Mouse (Mus musculus): Measurements from ENCODE around the gene Nucb1. TPM values are rescaled to one million over a fixed set of nuclear protein-coding genes. Genes with fewer than 3 reads are reported as not detected.

The Nucb1 gene
- polyA plus RNA-seq, 1 experiment from 2014 or later, result 115 TPM

DNA sequence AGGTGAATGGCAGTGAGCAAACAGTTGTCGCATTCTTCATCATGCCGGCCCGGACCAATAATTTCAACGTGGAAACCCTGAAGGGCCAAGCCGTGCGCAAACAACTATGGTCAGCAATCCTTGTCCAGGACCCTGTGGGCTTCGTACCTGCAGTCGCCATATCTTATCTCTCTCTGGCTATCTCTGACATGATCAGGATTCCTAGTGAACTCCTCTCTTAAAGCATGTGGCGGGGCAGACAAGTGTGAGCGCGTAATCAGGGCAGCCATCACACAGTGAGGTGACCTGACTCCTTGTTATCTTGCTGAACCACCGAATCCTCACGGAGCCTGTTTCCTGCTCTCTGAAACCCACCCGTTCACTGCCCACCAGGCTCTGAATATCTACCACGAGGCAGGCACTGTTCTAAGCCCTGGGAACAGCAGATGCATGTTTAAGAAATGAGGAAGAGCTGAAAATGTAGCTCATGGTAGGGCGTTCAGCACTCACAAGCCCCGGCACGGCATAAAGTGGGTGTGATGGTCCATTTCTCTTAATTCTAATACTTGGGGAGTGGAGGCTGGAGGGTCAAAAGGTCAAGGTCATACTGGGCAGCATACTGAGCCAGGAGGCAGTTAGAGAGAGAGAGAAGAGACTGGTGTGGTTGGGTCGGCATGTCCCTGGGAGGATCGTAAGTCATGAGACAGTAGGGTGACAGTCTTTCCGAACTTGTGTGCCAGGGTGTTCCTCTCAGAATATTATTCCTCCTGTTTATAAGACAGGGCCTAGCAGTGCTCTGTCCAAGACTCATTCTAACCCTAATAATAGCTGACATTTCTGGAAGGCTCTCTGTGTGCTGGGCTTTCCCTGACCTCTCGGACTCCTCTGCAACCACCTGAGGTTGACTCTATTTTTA is 66.4 kb downstream of the Nucb1 start:
- no peaks in the 10 kb centered on the region for H3K27me3 ChIP-seq (ENCODE audit: control insufficient read depth, insufficient read depth, low read length)
- H3K9ac ChIP-seq (replicated peaks; ENCODE audit: low read depth, low read length), result no peak overlapping the region
- H3K4me2 ChIP-seq (ENCODE audit: low read depth, low read length), result no peak overlapping the region
- H3K4me1 ChIP-seq (ENCODE audit: control insufficient read depth, insufficient read depth, low read length), result no peaks in the 10 kb centered on the region
- H3K36me3 ChIP-seq (ENCODE audit: control insufficient read depth, insufficient read depth, low read length), result peaks cover 9% of the 10 kb centered on the region
- ATAC-seq (ENCODE audit: low read depth), result no peak
- no peak overlapping the region for H3K4me3 ChIP-seq (ENCODE audit: low read depth, low read length)
- H3K9me3 ChIP-seq (ENCODE audit: control insufficient read depth, low read length), result no peaks in the 10 kb centered on the region
- H3K27ac ChIP-seq (ENCODE audit: low read depth, low read length), result no peak overlapping the region
- 91% methylated on average over 22 of the region's 22 CpGs for WGBS

Small RNA genes lying within 50 kb of the gene (microRNA-seq; reads per million reads assigned to microRNA genes)
- not detected for gene Gm22133

Other genes with a start within 250 kb of the Nucb1 start
- gene Slc6a21, start 232.9 kb downstream of the Nucb1 start, polyA plus RNA-seq (2014; fragmentation: Nextera tagmentation; extraction: Ambion mirVana), result not detected in 2 replicates
- gene Trpm4, start 176.6 kb downstream of the Nucb1 start, polyA plus RNA-seq (2014; fragmentation: Nextera tagmentation; extraction: Ambion mirVana), result 9.1 and 10.9 TPM in 2 replicates
- 0.13 and 0.52 TPM in 2 replicates for gene Hrc, start 175.1 kb downstream of the Nucb1 start, polyA plus RNA-seq (2014; fragmentation: Nextera tagmentation; extraction: Ambion mirVana)
- 28.4 and 30.4 TPM in 2 replicates for gene Ppfia3, start 143.4 kb downstream of the Nucb1 start, polyA plus RNA-seq (2014; fragmentation: Nextera tagmentation; extraction: Ambion mirVana)
- gene Lin7b, start 139.8 kb downstream of the Nucb1 start, polyA plus RNA-seq (2014; fragmentation: Nextera tagmentation; extraction: Ambion mirVana), result 24.9 and 49.4 TPM in 2 replicates
- gene Snrnp70, start 114.7 kb downstream of the Nucb1 start, polyA plus RNA-seq (2014; fragmentation: Nextera tagmentation; extraction: Ambion mirVana), result 76.1 and 93.7 TPM in 2 replicates
- gene Kcna7, start 104.8 kb downstream of the Nucb1 start, polyA plus RNA-seq (2014; fragmentation: Nextera tagmentation; extraction: Ambion mirVana), result not detected in 2 replicates
- not detected in 2 replicates for gene Ntf5, start 96.7 kb downstream of the Nucb1 start, polyA plus RNA-seq (2014; fragmentation: Nextera tagmentation; extraction: Ambion mirVana)
- not detected in 2 replicates for gene Lhb, start 89.6 kb downstream of the Nucb1 start, polyA plus RNA-seq (2014; fragmentation: Nextera tagmentation; extraction: Ambion mirVana)
- 18.1 and 19.9 TPM in 2 replicates for gene Gys1, start 75.6 kb downstream of the Nucb1 start, polyA plus RNA-seq (2014; fragmentation: Nextera tagmentation; extraction: Ambion mirVana)
- 86.8 and 95.3 TPM in 2 replicates for gene Ruvbl2, start 72.3 kb downstream of the Nucb1 start, polyA plus RNA-seq (2014; fragmentation: Nextera tagmentation; extraction: Ambion mirVana)
- gene Ftl1, start 50.5 kb downstream of the Nucb1 start, polyA plus RNA-seq (2014; fragmentation: Nextera tagmentation; extraction: Ambion mirVana), result 5,062 and 5,088 TPM in 2 replicates
- gene Bax, start 43.5 kb downstream of the Nucb1 start, polyA plus RNA-seq (2014; fragmentation: Nextera tagmentation; extraction: Ambion mirVana), result 107 and 215 TPM in 2 replicates
- 0.17 and 0.31 TPM in 2 replicates for gene Tulp2, start 28.5 kb downstream of the Nucb1 start, polyA plus RNA-seq (2014; fragmentation: Nextera tagmentation; extraction: Ambion mirVana)
- not detected in 2 replicates for gene Gm45808, start 23.6 kb downstream of the Nucb1 start, polyA plus RNA-seq (2014; fragmentation: Nextera tagmentation; extraction: Ambion mirVana)
- gene Dhdh, start 21.6 kb downstream of the Nucb1 start, polyA plus RNA-seq (2014; fragmentation: Nextera tagmentation; extraction: Ambion mirVana), result 4.0 and 4.6 TPM in 2 replicates
- 14.0 and 14.2 TPM in 2 replicates for gene Ppp1r15a, start 15.9 kb upstream of the Nucb1 start, polyA plus RNA-seq (2014; fragmentation: Nextera tagmentation; extraction: Ambion mirVana)
- 0.54 and 3.2 TPM in 2 replicates for gene Plekha4, start 15.9 kb upstream of the Nucb1 start, polyA plus RNA-seq (2014; fragmentation: Nextera tagmentation; extraction: Ambion mirVana)
- 0.40 and 0.60 TPM in 2 replicates for gene Hsd17b14, start 44.5 kb upstream of the Nucb1 start, polyA plus RNA-seq (2014; fragmentation: Nextera tagmentation; extraction: Ambion mirVana)
- 15.8 and 19.2 TPM in 2 replicates for gene Bcat2, start 59.7 kb upstream of the Nucb1 start, polyA plus RNA-seq (2014; fragmentation: Nextera tagmentation; extraction: Ambion mirVana)
- not detected in 2 replicates for gene Fgf21, start 105.1 kb upstream of the Nucb1 start, polyA plus RNA-seq (2014; fragmentation: Nextera tagmentation; extraction: Ambion mirVana)
- not detected in 2 replicates for gene Fut1, start 106.9 kb upstream of the Nucb1 start, polyA plus RNA-seq (2014; fragmentation: Nextera tagmentation; extraction: Ambion mirVana)
- gene Izumo1, start 111.4 kb upstream of the Nucb1 start, polyA plus RNA-seq (2014; fragmentation: Nextera tagmentation; extraction: Ambion mirVana), result not detected in 2 replicates
- 12.8 and 14.2 TPM in 2 replicates for gene Rasip1, start 117.1 kb upstream of the Nucb1 start, polyA plus RNA-seq (2014; fragmentation: Nextera tagmentation; extraction: Ambion mirVana)
- 2.6 and 3.0 TPM in 2 replicates for gene Mamstr, start 129.6 kb upstream of the Nucb1 start, polyA plus RNA-seq (2014; fragmentation: Nextera tagmentation; extraction: Ambion mirVana)
- 0.15 and 0.51 TPM in 2 replicates for gene Fut2, start 156.0 kb upstream of the Nucb1 start, polyA plus RNA-seq (2014; fragmentation: Nextera tagmentation; extraction: Ambion mirVana)
- gene Ntn5, start 173.6 kb upstream of the Nucb1 start, polyA plus RNA-seq (2014; fragmentation: Nextera tagmentation; extraction: Ambion mirVana), result 1.8 TPM in 1 of 2 replicates, not detected in the other
- gene Sec1, start 184.0 kb upstream of the Nucb1 start, polyA plus RNA-seq (2014; fragmentation: Nextera tagmentation; extraction: Ambion mirVana), result 0.13 and 0.54 TPM in 2 replicates
- gene Car11, start 189.4 kb upstream of the Nucb1 start, polyA plus RNA-seq (2014; fragmentation: Nextera tagmentation; extraction: Ambion mirVana), result 31.9 and 32.8 TPM in 2 replicates
- gene Dbp, start 194.7 kb upstream of the Nucb1 start, polyA plus RNA-seq (2014; fragmentation: Nextera tagmentation; extraction: Ambion mirVana), result 2.5 and 2.6 TPM in 2 replicates
- 603 and 609 TPM in 2 replicates for gene Rpl18, start 205.1 kb upstream of the Nucb1 start, polyA plus RNA-seq (2014; fragmentation: Nextera tagmentation; extraction: Ambion mirVana)
- 15.6 and 19.1 TPM in 2 replicates for gene Sphk2, start 207.6 kb upstream of the Nucb1 start, polyA plus RNA-seq (2014; fragmentation: Nextera tagmentation; extraction: Ambion mirVana)
- gene Fam83e, start 210.8 kb upstream of the Nucb1 start, polyA plus RNA-seq (2014; fragmentation: Nextera tagmentation; extraction: Ambion mirVana), result 0.17 and 0.24 TPM in 2 replicates
- gene Spaca4, start 215.4 kb upstream of the Nucb1 start, polyA plus RNA-seq (2014; fragmentation: Nextera tagmentation; extraction: Ambion mirVana), result not detected in 2 replicates